Mouse (Mus musculus) C3H10T1/2 (cell line): Measurements from ENCODE around the gene Cacnb2. TPM values are rescaled to one million over a fixed set of nuclear protein-coding genes. Genes with fewer than 3 reads are reported as not detected.

ENCODE experiments used
- polyA plus RNA-seq, 2 experiments: library from polyadenylated mRNA; unstranded; fragments of >200 nt; fragmentation: generic; extraction: Trizol; gene quantifications; one replicate each; pipeline ENCODE4 v1.2.1; 2012; ENCODE audit warnings: missing spikeins in 2 of 2

Cacnb2 gene
- 1 to 10 TPM in 1 of 2 experiments, under 1 TPM in 1; 0.51 to 1.7 TPM for polyA plus RNA-seq

DNA sequence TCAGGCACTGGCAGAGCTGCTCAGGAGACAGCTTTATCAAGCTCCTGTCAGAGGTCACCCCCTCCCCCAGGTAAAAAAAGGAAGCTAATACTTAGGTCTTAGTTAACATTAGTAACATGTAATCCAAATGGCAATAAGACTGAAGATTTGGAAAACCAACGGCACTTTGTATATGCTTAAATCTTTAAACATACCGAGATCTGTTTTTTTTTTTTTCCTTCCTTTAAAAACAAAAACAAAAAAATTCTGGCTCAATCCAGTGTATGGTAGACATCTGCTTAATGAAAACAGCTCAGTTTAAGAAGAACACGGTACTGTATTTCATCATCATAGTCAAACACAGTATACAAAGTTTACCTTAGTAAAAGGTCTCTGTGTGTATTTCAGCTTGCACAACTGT, at the start of gene Cacnb2:
Gene Cacnb2 (plus strand): TSS at position 301 of the 400 bp plus-strand sequence.

Other genes starting within 250 kb of the Cacnb2 start
- gene Slc39a12, start 214.8 kb upstream of the Cacnb2 start, polyA plus RNA-seq, result not detected